Mouse (Mus musculus) ES-Bruce4 (cell line): Measurements from ENCODE around the gene Cfap36.

ENCODE experiments used
- CTCF ChIP-seq: IDR thresholded peaks from one replicate; pipeline ENCODE4 v1.8.1; 2011; ENCODE audit warnings: low read depth, low read length
- EP300 ChIP-seq: IDR thresholded peaks from 2 replicates; pipeline ENCODE4 v1.6.1; 2011; ENCODE audit warnings: low read depth, low read length; ENCODE audit not compliant: insufficient read depth
- POLR2A ChIP-seq: IDR thresholded peaks from one replicate; pipeline ENCODE4 v1.8.1; 2011; ENCODE audit warnings: low read length; ENCODE audit not compliant: insufficient read depth

GRCm38 (mm10) chr11:29238047-29238446 is 9.2 kb downstream of the Cfap36 start:
- TF ChIP-seq CTCF (no peak), EP300 (no peak), POLR2A (no peak)
